Mouse (Mus musculus) embryonic facial prominence, embryonic 12.5 days (tissue): ENCODE measurements around the gene Mta2. TPM values are rescaled to one million over a fixed set of nuclear protein-coding genes. Genes with fewer than 3 reads are reported as not detected.

Experiments
- ATAC-seq: fragments of 200-750 bp; cut with Nextera tagmentation; 2 replicates; pipeline ENCODE4 v1.8.0; 2017; ENCODE audit not compliant: insufficient number of reproducible peaks, insufficient read depth, low FRiP score, low TSS enrichment
- H3K27ac ChIP-seq: fragments of 300-500 bp; sonication (generic); 2 replicates; pipeline ENCODE4 v1.5.1; 2016; ENCODE audit warnings: mild to moderate bottlenecking
- H3K27me3 ChIP-seq: fragments of 300-500 bp; sonication (generic); 2 replicates; pipeline ENCODE4 v1.6.1; 2016; ENCODE audit warnings: mild to moderate bottlenecking, moderate library complexity
- H3K36me3 ChIP-seq: fragments of 300-500 bp; sonication (generic); 2 replicates; pipeline ENCODE4 v1.6.1; 2016; ENCODE audit warnings: mild to moderate bottlenecking
- H3K4me1 ChIP-seq: fragments of 300-500 bp; sonication (generic); 2 replicates; pipeline ENCODE4 v1.6.1; 2016
- H3K4me2 ChIP-seq: fragments of 300-500 bp; sonication (generic); replicated peaks from 2 replicates; pipeline ENCODE4 v1.6.1; 2016; ENCODE audit warnings: mild to moderate bottlenecking, moderate library complexity
- H3K4me3 ChIP-seq: fragments of 300-500 bp; sonication (generic); 2 replicates; pipeline ENCODE4 v1.5.1; 2016; ENCODE audit warnings: mild to moderate bottlenecking
- H3K9ac ChIP-seq: fragments of 300-500 bp; sonication (generic); 2 replicates; pipeline ENCODE4 v1.6.1; 2016; ENCODE audit warnings: mild to moderate bottlenecking, moderate library complexity
- H3K9me3 ChIP-seq: fragments of 300-500 bp; sonication (generic); 2 replicates; pipeline ENCODE4 v1.6.1; 2016; ENCODE audit warnings: mild to moderate bottlenecking, moderate library complexity
- WGBS: fragments of 180-500 bp; shearing (Covaris S2); methylation state at CpG from one replicate; pipeline ENCODE4 v1.1.7; 2016; 5-methylcytosine and 5-hydroxymethylcytosine counted together
- polyA plus RNA-seq: library from polyadenylated mRNA; unstranded; fragments of >200 nt; fragmentation: Nextera tagmentation; extraction: Ambion mirVana; gene quantifications from 2 replicates; pipeline ENCODE4 v1.2.1, GENCODE M21; 2016

Mta2 gene
- polyA plus RNA-seq, 1 experiment from 2014 or later, result 202 TPM

DNA sequence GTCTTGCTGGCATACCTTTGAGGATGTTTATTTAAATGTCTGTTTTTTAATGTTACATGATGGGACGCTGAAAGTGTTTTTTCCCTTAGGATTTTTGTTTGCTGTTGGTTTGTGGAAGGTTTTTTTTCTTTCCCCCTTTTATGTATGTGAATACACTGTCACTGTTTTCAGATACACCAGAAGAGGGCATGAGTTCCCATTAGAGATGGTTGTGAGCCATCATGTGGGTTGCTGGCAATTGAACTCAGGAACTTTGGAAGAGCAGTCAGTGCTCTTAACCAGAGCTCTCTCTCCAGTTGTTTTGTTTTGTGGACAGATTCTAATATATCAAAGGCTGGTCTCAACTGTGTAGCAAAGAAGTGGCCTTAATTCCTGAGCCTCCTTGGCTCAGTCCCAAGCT, 33.0 kb downstream of the Mta2 start:
- Histone ChIP-seq H3K9ac (no peak overlapping the region), H3K4me1 (peaks cover 5% of the 10 kb centered on the region; the same call in 1 of the 2 replicates), H3K36me3 (peaks cover 92% of the 10 kb centered on the region), H3K27me3 (no peaks in the 10 kb centered on the region), H3K27ac (no peak overlapping the region), H3K9me3 (no peaks in the 10 kb centered on the region), H3K4me3 (no peak overlapping the region), H3K4me2 (no peak overlapping the region)
- WGBS, result 86% methylated on average over 1 of the region's 1 CpGs
- ATAC-seq, result no peak

DNA sequence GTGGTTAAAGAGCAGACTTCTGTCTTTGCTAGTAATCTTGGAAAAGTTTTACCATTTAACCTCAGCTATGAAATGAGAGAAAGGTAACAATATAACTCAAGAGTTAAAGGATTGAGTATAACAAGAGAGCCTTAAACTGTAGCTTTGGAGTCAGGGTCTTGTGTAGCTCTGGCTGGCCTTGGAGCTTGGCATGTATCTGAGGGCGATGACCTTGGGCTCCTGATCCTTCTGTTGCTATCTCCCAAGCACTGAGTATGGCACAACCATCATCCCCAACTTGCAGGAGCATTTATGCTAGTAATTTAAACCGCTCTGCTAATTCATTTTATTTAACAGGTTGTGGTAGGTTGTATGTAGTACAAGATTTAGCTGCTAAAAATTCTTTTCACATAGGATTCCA, 33.8 kb downstream of the Mta2 start:
- Histone ChIP-seq H3K27ac (no peak overlapping the region), H3K27me3 (no peaks in the 10 kb centered on the region), H3K4me3 (no peak overlapping the region), H3K9ac (no peak overlapping the region), H3K9me3 (no peaks in the 10 kb centered on the region), H3K36me3 (peaks cover 91% of the 10 kb centered on the region), H3K4me2 (no peak overlapping the region), H3K4me1 (peaks cover 5% of the 10 kb centered on the region; the same call in 1 of the 2 replicates)
- WGBS, result 96% methylated on average over 2 of the region's 2 CpGs
- ATAC-seq, result no peak

DNA sequence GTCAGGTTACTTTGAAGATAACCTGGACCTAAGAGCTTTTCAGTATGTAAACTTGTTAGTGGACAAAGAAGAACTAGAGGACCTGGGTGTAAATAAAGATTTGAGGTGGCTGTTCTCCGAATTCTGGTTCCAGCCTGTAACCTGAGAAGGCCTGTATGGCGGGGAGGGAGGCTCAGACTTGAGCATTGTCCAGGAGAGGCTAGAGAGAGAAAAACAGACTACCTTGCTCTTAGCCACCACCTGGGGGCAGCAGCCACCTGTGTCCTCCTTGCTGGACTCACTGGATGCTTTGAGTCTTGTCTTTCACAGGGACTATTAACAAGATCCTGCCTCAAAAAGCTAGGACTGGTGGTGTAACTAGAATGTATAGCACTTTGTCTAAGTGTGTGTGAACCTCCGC, 34.9 kb downstream of the Mta2 start:
- H3K36me3 ChIP-seq, result peaks cover 86% of the 10 kb centered on the region
- H3K9me3 ChIP-seq, result no peaks in the 10 kb centered on the region
- WGBS, result 38% methylated on average over 3 of the region's 3 CpGs
- ATAC-seq, result peak; percentile 80; the same call in 1 of the 2 replicates
- no peak overlapping the region for H3K9ac ChIP-seq
- H3K4me3 ChIP-seq, result no peak overlapping the region
- H3K27ac ChIP-seq, result peak overlapping the region; percentile 46; the same call in 1 of the 2 replicates
- H3K27me3 ChIP-seq, result no peaks in the 10 kb centered on the region
- H3K4me2 ChIP-seq, result no peak overlapping the region
- peaks cover 5% of the 10 kb centered on the region; the same call in 1 of the 2 replicates for H3K4me1 ChIP-seq

DNA sequence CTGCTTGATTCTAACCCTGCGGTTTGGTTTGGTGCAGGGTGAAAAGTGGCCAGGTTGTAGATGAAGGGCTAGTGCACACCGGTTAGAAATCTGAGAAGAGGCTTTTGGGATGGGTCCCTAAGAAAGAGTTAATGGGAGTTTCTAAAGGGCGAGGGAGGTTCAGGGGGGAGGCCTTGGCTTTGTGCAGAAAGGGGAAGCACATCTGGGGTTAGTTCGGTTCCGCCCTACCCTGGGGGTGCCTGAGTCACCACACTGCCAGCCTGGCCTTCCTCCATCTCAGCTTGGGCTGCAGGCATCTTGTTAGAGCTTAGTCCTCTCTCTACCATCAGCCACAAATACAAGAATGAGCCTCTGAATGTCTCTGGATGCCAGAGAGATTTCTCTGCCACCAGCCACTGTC, 39.1 kb downstream of the Mta2 start:
- Histone ChIP-seq H3K27ac (0 out of 2 replicates have a peak overlapping the region, but pooled peaks have one; percentile 41), H3K4me1 (peaks cover 34% of the 10 kb centered on the region), H3K9ac (no peak overlapping the region), H3K4me3 (no peak overlapping the region), H3K9me3 (no peaks in the 10 kb centered on the region), H3K4me2 (no peak overlapping the region), H3K36me3 (peaks cover 44% of the 10 kb centered on the region), H3K27me3 (no peaks in the 10 kb centered on the region)
- WGBS, result 40% methylated on average over 5 of the region's 5 CpGs
- no peak for ATAC-seq

DNA sequence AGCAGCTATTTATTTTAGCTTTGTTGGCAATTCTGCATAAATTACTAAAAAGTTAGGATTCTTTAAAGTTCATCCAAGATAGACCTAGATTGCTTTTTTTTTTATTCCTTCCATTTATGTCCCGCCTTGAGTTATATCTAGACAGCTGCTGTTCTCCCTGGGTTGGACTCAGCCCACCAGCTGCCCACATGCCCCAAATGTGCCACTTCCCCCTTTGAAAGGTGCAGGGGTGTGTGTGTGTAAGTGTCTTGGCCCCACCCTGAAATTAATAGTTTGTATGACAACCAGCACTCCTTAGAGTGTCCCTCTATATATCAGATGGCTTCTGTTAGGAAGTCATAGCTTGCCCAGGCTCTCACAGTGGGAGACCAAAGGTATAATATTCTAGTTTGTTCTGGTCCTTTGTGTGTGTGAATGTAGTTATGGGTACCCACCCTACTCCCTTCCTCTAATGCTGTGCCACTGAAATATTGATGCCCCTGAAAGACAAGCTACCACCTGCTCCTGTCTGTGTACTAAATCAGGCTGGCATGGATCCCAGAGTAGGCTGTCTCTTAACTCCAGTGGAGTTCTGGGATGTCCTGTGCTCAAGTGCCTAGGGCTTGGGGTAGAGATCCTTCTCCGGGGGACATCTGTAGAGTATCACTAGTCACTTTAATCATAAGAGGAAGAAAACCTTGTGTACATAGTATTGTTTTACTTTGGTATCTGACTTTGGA, 39.9 kb downstream of the Mta2 start:
- H3K4me2 ChIP-seq, result no peak overlapping the region
- no peak overlapping the region for H3K9ac ChIP-seq
- H3K36me3 ChIP-seq, result peaks cover 42% of the 10 kb centered on the region
- H3K9me3 ChIP-seq, result no peaks in the 10 kb centered on the region
- peaks cover 29% of the 10 kb centered on the region for H3K4me1 ChIP-seq
- WGBS, result 69% methylated on average over 2 of the region's 2 CpGs
- ATAC-seq, result no peak
- no peak overlapping the region for H3K27ac ChIP-seq
- H3K4me3 ChIP-seq, result no peak overlapping the region
- H3K27me3 ChIP-seq, result no peaks in the 10 kb centered on the region

DNA sequence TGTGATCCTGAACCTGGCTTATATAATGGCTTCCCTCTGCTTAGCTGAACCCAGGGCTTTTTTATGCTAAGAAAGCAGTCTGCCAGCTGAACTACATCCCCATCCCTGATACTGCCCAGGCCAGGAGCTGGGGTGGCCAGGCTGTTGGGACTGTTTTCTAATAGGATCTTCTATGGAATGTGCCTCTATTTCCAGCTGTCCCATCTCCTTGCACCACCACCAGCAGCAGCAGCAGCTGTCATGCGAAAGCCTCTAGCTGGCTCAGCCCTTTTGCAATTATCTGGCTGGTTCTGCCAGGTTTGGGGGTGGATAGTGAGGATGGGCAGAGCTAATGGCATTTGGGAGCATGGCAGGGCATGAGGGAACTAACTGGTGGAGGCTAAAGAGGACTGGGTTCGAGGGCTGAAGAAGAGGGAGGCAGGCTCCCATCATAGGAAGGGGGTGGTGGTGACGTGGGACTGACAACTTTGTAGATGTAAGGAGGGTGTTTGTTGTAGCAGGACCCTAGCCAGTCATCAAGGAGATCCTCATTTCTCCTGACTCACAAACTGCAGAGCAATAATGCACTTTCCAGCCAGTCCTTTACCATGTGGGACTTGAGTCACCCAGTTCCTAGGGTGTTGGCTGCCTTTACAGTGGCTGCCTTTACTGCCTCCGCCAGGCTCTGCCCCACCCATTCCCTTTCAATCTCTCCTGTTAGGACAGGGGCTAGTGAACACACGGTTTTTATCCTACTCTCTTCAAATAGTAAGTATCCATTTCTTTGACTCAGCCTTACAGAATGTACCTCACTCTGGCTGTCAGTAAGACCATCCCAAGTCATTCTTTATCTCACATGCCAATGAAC, 40.9 kb downstream of the Mta2 start:
- peaks cover 32% of the 10 kb centered on the region for H3K36me3 ChIP-seq
- H3K4me3 ChIP-seq, result no peak overlapping the region
- H3K27ac ChIP-seq, result peak overlapping the region; percentile 32; the same call in 1 of the 2 replicates
- no peak for ATAC-seq
- H3K9ac ChIP-seq, result no peak overlapping the region
- H3K4me2 ChIP-seq, result no peak overlapping the region
- H3K4me1 ChIP-seq, result peaks cover 29% of the 10 kb centered on the region
- 57% methylated on average over 5 of the region's 5 CpGs for WGBS
- no peaks in the 10 kb centered on the region for H3K27me3 ChIP-seq
- no peaks in the 10 kb centered on the region for H3K9me3 ChIP-seq

DNA sequence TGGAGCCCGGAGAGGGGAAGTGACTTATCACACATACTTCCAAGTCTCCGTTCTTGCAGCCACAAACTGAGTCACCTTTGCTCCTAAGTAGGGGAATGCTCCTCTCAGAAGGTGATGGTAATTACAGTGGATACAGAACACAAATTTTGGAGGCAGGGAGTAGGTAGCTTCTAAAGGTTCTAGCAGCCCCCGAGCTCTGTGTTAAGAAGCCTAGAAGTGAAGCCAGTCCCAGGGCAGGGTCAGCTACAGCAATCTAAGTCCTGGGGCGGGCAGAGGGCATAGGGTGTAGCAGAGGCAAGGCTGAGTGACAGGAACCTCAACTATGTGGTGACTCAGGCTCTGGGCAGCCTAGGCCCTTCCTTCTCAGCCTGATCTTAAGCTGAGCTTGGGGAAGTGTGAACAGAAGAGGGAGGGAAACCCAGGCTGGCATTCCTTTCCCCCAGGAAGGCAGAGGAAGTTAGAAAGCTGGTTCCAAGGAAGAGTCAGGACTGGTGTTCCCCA, 41.5 kb downstream of the Mta2 start:
- Histone ChIP-seq H3K27ac (peak overlapping the region; percentile 32; the same call in 1 of the 2 replicates), H3K4me1 (peaks cover 36% of the 10 kb centered on the region), H3K9me3 (no peaks in the 10 kb centered on the region), H3K36me3 (peaks cover 26% of the 10 kb centered on the region), H3K4me3 (no peak overlapping the region), H3K9ac (no peak overlapping the region), H3K4me2 (no peak overlapping the region), H3K27me3 (no peaks in the 10 kb centered on the region)
- WGBS, result 55% methylated on average over 4 of the region's 4 CpGs
- no peak for ATAC-seq

DNA sequence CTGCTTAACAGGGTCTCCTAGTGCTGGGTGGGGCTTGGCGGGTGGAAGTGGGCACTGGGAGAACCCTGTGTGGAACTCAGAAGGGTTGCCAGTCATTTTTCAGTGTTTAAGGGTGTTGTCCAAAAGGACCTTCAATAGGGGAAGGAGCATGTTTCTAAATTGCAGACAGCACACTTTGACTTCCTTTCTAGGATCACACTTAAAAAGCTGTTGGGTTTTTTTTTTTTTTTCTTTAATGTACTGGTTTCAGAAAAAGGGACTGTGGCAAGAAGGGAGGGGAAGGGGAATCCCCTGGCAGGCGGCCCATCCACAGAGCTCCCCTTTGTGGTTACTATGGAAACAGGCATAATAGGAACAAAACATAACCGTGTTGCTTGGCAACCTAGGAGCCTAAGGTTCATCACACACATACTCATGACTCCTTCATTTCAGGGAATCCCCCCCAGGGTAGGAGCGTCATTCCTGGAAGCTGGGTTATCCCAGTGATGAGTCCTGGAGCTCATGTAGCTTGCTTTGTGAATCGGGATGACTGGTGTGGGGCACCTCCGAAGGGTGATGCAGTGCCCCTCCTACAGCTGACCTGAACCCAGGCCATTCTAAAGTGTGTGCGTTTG, 42.7 kb downstream of the Mta2 start:
- H3K27ac ChIP-seq, result peak overlapping the region; percentile 80
- ATAC-seq, result 0 out of 2 replicates have a peak, but pooled peaks have one; percentile 2
- WGBS, result 14% methylated on average over 7 of the region's 7 CpGs
- H3K4me2 ChIP-seq, result peak overlapping the region; percentile 22; the same call in 1 of the 2 replicates
- H3K9me3 ChIP-seq, result no peaks in the 10 kb centered on the region
- peaks cover 14% of the 10 kb centered on the region for H3K36me3 ChIP-seq
- H3K4me1 ChIP-seq, result peaks cover 42% of the 10 kb centered on the region
- H3K9ac ChIP-seq, result no peak overlapping the region
- no peaks in the 10 kb centered on the region for H3K27me3 ChIP-seq
- no peak overlapping the region for H3K4me3 ChIP-seq

DNA sequence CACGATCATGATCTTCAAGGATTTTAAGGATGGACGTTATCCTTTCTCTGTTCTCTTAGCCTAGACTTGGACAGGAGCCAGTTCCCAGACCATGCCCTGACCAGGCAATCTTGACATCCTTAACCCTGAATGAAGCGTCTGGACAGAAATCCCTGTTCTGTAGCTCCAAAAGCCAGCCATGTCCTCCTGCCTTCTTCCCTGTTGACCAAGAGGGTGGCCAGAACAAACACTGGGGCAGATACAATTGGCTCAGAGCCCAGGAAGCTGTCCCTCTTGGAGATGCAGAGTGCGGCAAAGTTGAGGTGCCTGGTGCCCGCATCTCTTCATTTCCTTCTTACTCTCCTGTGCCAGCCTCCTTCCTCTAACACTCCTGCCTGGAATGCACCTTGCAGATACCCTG, 44.2 kb downstream of the Mta2 start:
- ATAC-seq, result no peak
- H3K9me3 ChIP-seq, result no peaks in the 10 kb centered on the region
- peaks cover 46% of the 10 kb centered on the region for H3K4me1 ChIP-seq
- no peaks in the 10 kb centered on the region for H3K27me3 ChIP-seq
- H3K4me2 ChIP-seq, result no peak overlapping the region
- H3K9ac ChIP-seq, result no peak overlapping the region
- WGBS, result 79% methylated on average over 5 of the region's 5 CpGs
- H3K36me3 ChIP-seq, result peaks cover under 1% of the 10 kb centered on the region
- no peak overlapping the region for H3K4me3 ChIP-seq
- no peak overlapping the region for H3K27ac ChIP-seq

DNA sequence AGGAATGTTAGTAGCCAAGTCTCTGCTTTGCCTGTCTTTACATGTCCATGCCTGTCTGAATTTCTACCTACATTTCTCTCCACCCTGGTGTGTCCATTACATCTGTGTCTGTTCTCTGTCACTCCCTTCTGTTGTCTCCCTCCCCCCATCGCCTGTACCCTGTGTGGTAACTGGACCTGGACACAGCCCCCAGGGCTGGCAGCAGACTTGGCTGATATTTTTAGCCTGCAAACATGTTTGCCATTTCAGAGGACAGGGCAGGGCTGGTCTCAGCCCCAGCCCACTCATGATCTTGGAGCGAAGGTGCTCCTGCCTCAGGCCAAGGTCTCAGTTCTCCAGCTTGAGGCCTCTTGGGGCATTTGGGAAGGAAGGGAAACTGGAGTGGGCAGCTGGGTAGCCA, 46.1 kb downstream of the Mta2 start:
- H3K36me3 ChIP-seq, result no peaks in the 10 kb centered on the region
- H3K27me3 ChIP-seq, result no peaks in the 10 kb centered on the region
- no peak overlapping the region for H3K9ac ChIP-seq
- no peaks in the 10 kb centered on the region for H3K9me3 ChIP-seq
- ATAC-seq, result no peak
- 34% methylated on average over 2 of the region's 2 CpGs for WGBS
- peak overlapping the region; percentile 97; the same call in 1 of the 2 replicates for H3K27ac ChIP-seq
- H3K4me2 ChIP-seq, result no peak overlapping the region
- H3K4me1 ChIP-seq, result peaks cover 61% of the 10 kb centered on the region
- H3K4me3 ChIP-seq, result no peak overlapping the region

DNA sequence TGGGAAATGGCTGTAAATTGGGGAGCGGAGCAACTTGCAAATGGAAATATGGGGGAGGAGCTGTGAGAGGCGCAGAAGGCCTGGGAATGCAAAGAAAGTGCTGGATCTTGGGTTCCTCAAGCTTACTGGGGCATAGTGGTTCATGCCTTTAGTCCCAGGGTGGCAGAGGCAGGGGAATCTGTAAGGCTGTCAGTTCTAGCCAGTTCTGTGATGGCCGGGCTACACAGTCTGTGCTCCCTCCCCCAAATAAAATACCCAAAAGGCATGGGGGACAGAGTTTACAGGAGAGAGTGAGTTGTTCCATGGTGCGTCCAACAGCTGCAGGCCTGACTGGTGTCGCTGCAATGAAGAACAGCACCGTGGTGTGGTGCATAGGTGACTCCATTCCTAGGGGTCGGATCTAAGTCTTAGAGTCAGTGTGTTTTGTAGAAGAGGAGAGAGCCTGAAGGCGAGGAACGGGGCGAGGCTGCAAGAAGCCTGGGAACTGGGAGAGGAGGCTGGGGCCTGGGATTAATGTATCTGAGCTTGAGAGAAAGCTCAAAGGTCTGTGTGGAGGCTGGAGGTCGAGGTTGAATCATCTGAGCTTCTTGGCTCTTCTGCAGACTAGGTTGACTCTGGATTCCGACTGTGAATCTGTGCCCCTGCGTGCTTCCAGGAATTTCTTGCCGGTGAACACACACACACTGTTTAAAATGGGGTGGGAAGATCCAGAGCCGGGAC, 46.8 kb downstream of the Mta2 start:
- Histone ChIP-seq H3K27ac (peak overlapping the region; percentile 97), H3K27me3 (no peaks in the 10 kb centered on the region), H3K9me3 (no peaks in the 10 kb centered on the region), H3K9ac (peak overlapping the region; percentile 88), H3K4me3 (peak overlapping the region; percentile 69), H3K4me2 (peak overlapping the region; percentile 68), H3K4me1 (peaks cover 61% of the 10 kb centered on the region), H3K36me3 (no peaks in the 10 kb centered on the region)
- 12% methylated on average over 15 of the region's 15 CpGs for WGBS
- ATAC-seq, result no peak
